15 mouse cellular contexts compared by ENCODE assay signal in the genomic region with DNA sequence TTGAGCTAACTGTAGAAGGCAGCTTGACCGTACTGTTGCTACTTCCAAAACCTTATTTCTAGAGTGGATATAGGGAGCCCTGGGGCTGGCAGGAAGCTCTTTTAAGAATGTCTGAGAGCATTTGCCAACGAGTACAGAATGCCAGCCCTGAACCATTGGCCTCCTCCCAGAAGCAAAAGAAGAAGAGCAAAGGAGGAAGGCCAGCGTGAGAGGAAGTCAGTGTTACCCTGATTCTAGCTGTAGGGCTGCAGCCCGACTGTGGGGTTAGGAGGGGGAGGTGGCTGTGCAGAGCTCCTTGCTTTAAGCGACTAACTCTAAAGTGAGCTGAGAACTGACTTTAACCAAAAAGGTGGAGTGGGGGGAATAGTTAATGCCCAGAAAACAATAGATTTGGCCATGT. TPM values are rescaled to one million over a fixed set of nuclear protein-coding genes. Genes with fewer than 3 reads are reported as not detected.
"Had no signal": no experiment of that assay in that cellular context is flagged by ENCODE, and none has a peak within 500 bp of the region (broad histone marks: within the 10 kb centered on the region; RNA-seq: fewer than 3 reads in every experiment).

No protein-coding gene starts in this region.

- ATAC-seq: intestine, embryonic 16.5 days; midbrain, embryonic 13.5 days had no signal

- DNase-seq: kidney, adult 2 months; kidney, postnatal 14 days; layer of hippocampus, adult 9-11 months; left cerebral cortex, postnatal 4 days; lung, embryonic 14.5 days; lung, postnatal 10 days; lung, postnatal 4 days; retina, postnatal 1 day; right cerebral cortex, postnatal 14 days; thymus, adult 2 months; thymus, postnatal 36 days had no signal

RNA-seq across cellular contexts. Expression of a gene that starts 7.0 kb away (rescaled TPM):
- total RNA-seq: left cerebral cortex, postnatal 4 days had no signal

RNA-seq across cellular contexts. Expression of a gene that starts 11.5 kb away (rescaled TPM):
- total RNA-seq: layer of hippocampus, postnatal 36 days; left cerebral cortex, adult 8-10 months; left cerebral cortex, postnatal 4 days had no signal
